ENCODE assay signal across 10 mouse cellular contexts in the genomic region with DNA sequence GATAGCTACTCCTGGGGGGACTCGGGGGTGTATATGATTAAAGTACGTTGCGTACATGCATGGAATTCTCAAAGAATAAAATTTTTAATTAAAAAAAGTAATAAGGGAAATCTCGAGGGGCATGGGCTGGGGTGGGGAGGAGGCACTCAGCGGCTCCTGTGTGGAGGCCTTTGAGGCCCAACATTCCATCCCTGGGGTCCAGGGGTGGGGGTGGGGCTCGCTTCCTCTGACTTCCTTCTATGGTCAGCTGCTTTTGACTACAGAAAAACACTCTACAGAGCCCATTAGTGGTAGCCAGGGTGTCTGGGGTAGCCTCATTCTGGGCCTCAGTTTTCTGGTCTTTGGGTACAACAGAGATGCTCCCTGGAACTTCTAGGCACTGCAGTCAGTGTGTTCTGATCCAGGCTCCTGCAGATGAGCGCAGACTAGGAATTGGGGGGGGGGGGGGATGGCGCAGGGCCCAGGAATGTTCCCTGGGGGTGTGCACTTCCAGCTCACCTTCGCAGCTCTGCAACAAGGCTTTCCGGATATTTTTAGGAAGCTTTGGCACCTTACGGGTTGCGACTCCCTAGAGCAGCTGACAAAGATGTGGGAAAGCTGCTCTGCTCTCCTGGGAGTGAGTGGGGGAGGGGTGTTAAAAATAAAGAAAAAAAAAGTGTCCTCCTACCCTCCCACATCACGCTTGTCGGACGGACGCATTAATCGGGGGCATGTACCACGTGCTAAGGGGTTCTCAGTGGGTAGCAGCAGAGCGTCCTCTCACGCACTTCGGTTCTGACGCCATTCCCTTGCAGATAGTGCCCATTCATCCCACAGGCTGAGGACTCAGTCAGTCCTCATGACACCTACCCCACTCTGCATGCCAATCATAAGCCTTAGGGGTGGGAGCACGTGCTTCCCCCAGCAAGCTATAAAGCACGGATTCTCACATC.
DNase-seq lines count a peak whose midpoint lies in the region; ATAC-seq lines count a peak whose summit lies in the region.
"Had no signal": no experiment of that assay in that cellular context is flagged by ENCODE, and none has a peak within 500 bp of the region (broad histone marks: within the 10 kb centered on the region; RNA-seq: fewer than 3 reads in every experiment).

No protein-coding gene starts in this region.

- no peak overlapping the region for H3K4me2 ChIP-seq in forebrain, embryonic 13.5 days
- H3K4me2 ChIP-seq in midbrain, embryonic 13.5 days (replicated peaks): no peak overlapping the region
- H3K4me2 ChIP-seq: liver, embryonic 13.5 days had no signal

- no peak for DNase-seq in frontal cortex, postnatal 10 days (ENCODE audit: low spot score in 2 of 2)
- peak; percentile 25 to 27 for DNase-seq in left cerebral cortex, adult 18-20 months (ENCODE audit: low spot score in 2 of 2)
- no peak for DNase-seq in left cerebral cortex, postnatal 4 days
- no peak for DNase-seq in urinary bladder, postnatal 10 days (ENCODE audit: low spot score)
- no peak for DNase-seq in layer of hippocampus, adult 11-12 months (ENCODE audit: low spot score)
- DNase-seq: cerebellum, postnatal 25 days; liver, embryonic 13.5 days had no signal

- no peak overlapping the region for H3K9ac ChIP-seq in forebrain, embryonic 13.5 days
- no peak overlapping the region for H3K9ac ChIP-seq in midbrain, embryonic 13.5 days (replicated peaks)
- H3K9ac ChIP-seq: liver, embryonic 13.5 days had no signal

- H3K4me3 ChIP-seq in forebrain, embryonic 13.5 days: no peak overlapping the region
- H3K4me3 ChIP-seq in midbrain, embryonic 13.5 days (replicated peaks): no peak overlapping the region
- H3K4me3 ChIP-seq: liver, embryonic 13.5 days had no signal

- no peaks in the 10 kb centered on the region for H3K27me3 ChIP-seq in forebrain, embryonic 13.5 days
- H3K27me3 ChIP-seq in midbrain, embryonic 13.5 days: no peaks in the 10 kb centered on the region
- H3K27me3 ChIP-seq: liver, embryonic 13.5 days had no signal

- WGBS in forebrain, embryonic 13.5 days: 61% methylated on average over 24 of the region's 24 CpGs
- WGBS in midbrain, embryonic 13.5 days: 63% methylated on average over 24 of the region's 24 CpGs

- peak; percentile 94 for ATAC-seq in frontal cortex, adult (ENCODE audit: low TSS enrichment)
- ATAC-seq in forebrain, embryonic 13.5 days: peak; percentile 38; the same call in 1 of the 2 replicates
- ATAC-seq in midbrain, embryonic 13.5 days: peak; percentile 40

- no peaks in the 10 kb centered on the region for H3K9me3 ChIP-seq in forebrain, embryonic 13.5 days (replicated peaks)
- H3K9me3 ChIP-seq in midbrain, embryonic 13.5 days: no peaks in the 10 kb centered on the region
- H3K9me3 ChIP-seq: liver, embryonic 13.5 days had no signal

- intact Hi-C loops in left cerebral cortex, postnatal 4 days (cut with DNase I): no loop called here

- H3K4me1 ChIP-seq in forebrain, embryonic 13.5 days: peaks cover 3% of the 10 kb centered on the region; the same call in 1 of the 2 replicates
- 0 out of 2 replicates have a peak, but pooled peaks cover 11% of the 10 kb centered on the region for H3K4me1 ChIP-seq in midbrain, embryonic 13.5 days (replicated peaks)
- H3K4me1 ChIP-seq: liver, embryonic 13.5 days had no signal

- H3K27ac ChIP-seq in forebrain, embryonic 13.5 days: no peak overlapping the region
- H3K27ac ChIP-seq in midbrain, embryonic 13.5 days: no peak overlapping the region
- H3K27ac ChIP-seq: liver, embryonic 13.5 days had no signal

- H3K36me3 ChIP-seq in forebrain, embryonic 13.5 days (ENCODE audit: poor library complexity, severe bottlenecking): no peaks in the 10 kb centered on the region
- no peaks in the 10 kb centered on the region for H3K36me3 ChIP-seq in midbrain, embryonic 13.5 days
- H3K36me3 ChIP-seq: liver, embryonic 13.5 days had no signal

Comparison
In these comparisons a context has a peak if more than half of its experiments do, and no peak if none do; other contexts are left out.
1. DNase-seq: peak in left cerebral cortex, adult 18-20 months (2 of 2); none in frontal cortex, postnatal 10 days (0 of 2), left cerebral cortex, postnatal 4 days (single experiment), urinary bladder, postnatal 10 days (single experiment) and layer of hippocampus, adult 11-12 months (single experiment).
2. ATAC-seq: peak in every context shown above with its lines; median percentile 94 in frontal cortex, adult; 40 in midbrain, embryonic 13.5 days; 38 in forebrain, embryonic 13.5 days.